Mouse (Mus musculus) heart, embryonic 12.5 days (tissue): ENCODE measurements at regions not wholly inside any gene's neighbourhood (a gene's known extent, or its start where the extent isn't known, plus 50 kb on each side); places are given as distances from the start of the nearest gene placed in this dataset.

ENCODE experiments used
- ATAC-seq: fragments of 200-750 bp; cut with Nextera tagmentation; 2 replicates; pipeline ENCODE4 v1.8.0; 2017; ENCODE audit warnings: moderate TSS enrichment, moderate library complexity; ENCODE audit not compliant: insufficient number of reproducible peaks, low FRiP score
- H3K27ac ChIP-seq: fragments of 300-500 bp; sonication (generic); 2 replicates; pipeline ENCODE4 v1.5.1; 2016; ENCODE audit warnings: mild to moderate bottlenecking, moderate library complexity; ENCODE audit not compliant: poor library complexity, severe bottlenecking
- H3K27me3 ChIP-seq: fragments of 300-500 bp; sonication (generic); replicated peaks from 2 replicates; pipeline ENCODE4 v1.6.1; 2016; ENCODE audit warnings: mild to moderate bottlenecking, moderate library complexity
- H3K36me3 ChIP-seq: fragments of 300-500 bp; sonication (generic); 2 replicates; pipeline ENCODE4 v1.6.1; 2016; ENCODE audit warnings: mild to moderate bottlenecking, moderate library complexity
- H3K4me1 ChIP-seq: fragments of 300-500 bp; sonication (generic); replicated peaks from 2 replicates; pipeline ENCODE4 v1.6.1; 2016; ENCODE audit warnings: mild to moderate bottlenecking
- H3K4me2 ChIP-seq: fragments of 300-500 bp; sonication (generic); 2 replicates; pipeline ENCODE4 v1.6.1; 2016; ENCODE audit warnings: mild to moderate bottlenecking, moderate library complexity
- H3K4me3 ChIP-seq: fragments of 300-500 bp; sonication (generic); 2 replicates; pipeline ENCODE4 v1.5.1; 2016; ENCODE audit warnings: mild to moderate bottlenecking
- H3K9ac ChIP-seq: fragments of 300-500 bp; sonication (generic); 2 replicates; pipeline ENCODE4 v1.6.1; 2016; ENCODE audit warnings: mild to moderate bottlenecking, moderate library complexity
- H3K9me3 ChIP-seq: fragments of 300-500 bp; sonication (generic); replicated peaks from 2 replicates; pipeline ENCODE4 v1.6.1; 2016; ENCODE audit warnings: mild to moderate bottlenecking, moderate library complexity
- WGBS: fragments of 180-500 bp; shearing (Covaris S2); methylation state at CpG from one replicate; pipeline ENCODE4 v1.1.7; 2016; 5-methylcytosine and 5-hydroxymethylcytosine counted together

DNA sequence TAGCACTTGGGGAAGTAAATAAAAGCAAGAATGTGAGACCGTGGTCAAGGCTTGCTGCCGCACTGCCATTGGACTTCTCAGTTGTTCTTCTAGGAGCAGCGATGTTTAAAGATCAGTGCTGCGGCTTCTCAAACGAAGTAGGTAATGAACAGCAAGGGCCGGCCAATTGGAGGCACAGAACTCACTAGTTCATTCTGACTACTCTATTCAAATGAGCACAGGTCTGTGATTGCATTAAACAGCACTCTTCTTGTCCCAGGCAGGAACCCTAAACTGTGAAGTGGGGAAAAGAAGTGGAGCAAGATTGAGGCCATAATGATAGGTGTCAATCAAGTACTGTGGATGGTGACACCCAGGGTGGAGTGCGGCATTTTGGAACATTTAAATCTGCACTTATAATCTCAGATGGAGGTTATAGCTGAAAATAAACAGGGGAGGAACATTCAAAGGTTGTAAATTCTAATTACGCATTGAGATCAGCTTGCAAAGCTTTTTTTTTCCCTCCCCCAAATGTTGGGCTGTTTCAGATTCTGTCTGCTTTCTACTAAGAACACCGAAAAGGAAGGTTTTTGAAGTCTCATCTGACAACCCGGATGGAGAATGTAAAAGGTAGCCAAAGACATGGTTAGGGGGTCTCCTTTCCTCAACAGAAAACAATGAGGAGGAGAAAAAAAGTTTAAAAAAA, 438.5 kb upstream of the Pou3f3 start:
- no peaks in the 10 kb centered on the region for H3K27me3 ChIP-seq
- H3K4me3 ChIP-seq, result no peak overlapping the region
- H3K9ac ChIP-seq, result no peak overlapping the region
- ATAC-seq, result no peak
- no peaks in the 10 kb centered on the region for H3K9me3 ChIP-seq
- H3K36me3 ChIP-seq, result no peaks in the 10 kb centered on the region
- H3K4me2 ChIP-seq, result no peak overlapping the region
- no peak overlapping the region for H3K27ac ChIP-seq
- peaks cover 12% of the 10 kb centered on the region for H3K4me1 ChIP-seq
- 86% methylated on average over 10 of the region's 10 CpGs for whole genome bisulfite sequencing

DNA sequence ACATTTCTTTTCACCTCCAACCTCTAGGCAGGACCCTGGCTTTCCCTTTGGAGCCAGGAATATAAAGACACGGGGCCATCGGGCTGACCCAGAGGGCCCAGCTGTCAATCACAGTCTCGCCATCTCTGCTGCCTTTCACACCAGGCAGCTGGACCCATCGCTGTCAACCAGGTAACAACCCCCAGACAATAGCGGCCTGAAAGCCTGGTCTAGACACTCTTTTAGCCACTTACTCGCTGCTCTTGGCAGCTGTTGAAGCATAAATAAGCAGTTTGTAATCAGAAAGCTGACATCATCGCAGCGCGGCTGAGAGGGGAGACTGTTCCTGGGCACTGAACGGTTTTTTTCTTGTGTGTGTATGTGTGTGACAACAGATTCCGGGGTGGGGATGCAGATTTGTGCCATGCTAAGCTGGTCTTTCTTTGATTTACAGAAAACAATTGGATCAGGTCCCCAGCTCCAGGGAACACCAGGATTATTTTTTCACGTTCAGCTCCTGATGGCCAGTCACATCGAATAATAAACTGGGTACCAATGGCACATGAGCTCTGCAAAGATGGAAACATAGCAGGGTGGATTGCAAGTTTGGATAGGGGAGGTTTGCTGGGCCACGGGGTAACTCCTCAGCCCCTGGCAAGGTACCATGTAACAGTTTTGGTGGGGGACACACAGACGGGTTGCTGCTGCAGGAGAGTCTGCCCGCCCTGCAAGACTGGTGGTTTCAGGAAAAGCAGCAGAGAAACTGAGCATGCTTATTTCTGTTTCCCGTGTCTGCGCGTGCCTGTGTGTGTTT, 437.6 kb upstream of the Pou3f3 start:
- WGBS, result 35% methylated on average over 19 of the region's 19 CpGs
- Histone ChIP-seq H3K27me3 (no peaks in the 10 kb centered on the region), H3K36me3 (no peaks in the 10 kb centered on the region), H3K27ac (no peak overlapping the region), H3K9me3 (no peaks in the 10 kb centered on the region), H3K4me3 (peak overlapping the region; percentile 9), H3K4me2 (peak overlapping the region; percentile 54), H3K4me1 (peaks cover 12% of the 10 kb centered on the region), H3K9ac (peak overlapping the region; percentile 24; the same call in 1 of the 2 replicates)
- ATAC-seq, result no peak

DNA sequence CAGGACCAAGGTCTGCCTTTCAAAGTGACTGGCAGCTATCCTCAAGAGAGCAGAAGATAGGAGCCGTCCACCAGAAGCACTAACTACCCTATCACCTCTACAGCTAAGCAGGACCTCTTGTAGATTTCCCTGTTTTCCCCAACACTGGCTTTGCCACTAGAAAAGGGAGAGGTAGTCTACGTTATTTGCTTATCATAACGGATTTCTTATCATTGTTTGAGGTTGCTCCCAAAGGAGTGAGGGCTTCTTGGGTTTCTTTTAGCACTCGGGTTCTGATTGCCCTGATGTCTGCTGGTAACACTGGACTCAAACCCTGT, 437.0 kb upstream of the Pou3f3 start:
- Histone ChIP-seq H3K9me3 (no peaks in the 10 kb centered on the region), H3K27ac (no peak overlapping the region), H3K4me1 (peaks cover 12% of the 10 kb centered on the region), H3K27me3 (no peaks in the 10 kb centered on the region), H3K36me3 (no peaks in the 10 kb centered on the region), H3K9ac (no peak overlapping the region), H3K4me2 (no peak overlapping the region; the same call in 1 of the 2 replicates), H3K4me3 (no peak overlapping the region)
- no peak for ATAC-seq
- 21% methylated on average over 4 of the region's 4 CpGs for WGBS

DNA sequence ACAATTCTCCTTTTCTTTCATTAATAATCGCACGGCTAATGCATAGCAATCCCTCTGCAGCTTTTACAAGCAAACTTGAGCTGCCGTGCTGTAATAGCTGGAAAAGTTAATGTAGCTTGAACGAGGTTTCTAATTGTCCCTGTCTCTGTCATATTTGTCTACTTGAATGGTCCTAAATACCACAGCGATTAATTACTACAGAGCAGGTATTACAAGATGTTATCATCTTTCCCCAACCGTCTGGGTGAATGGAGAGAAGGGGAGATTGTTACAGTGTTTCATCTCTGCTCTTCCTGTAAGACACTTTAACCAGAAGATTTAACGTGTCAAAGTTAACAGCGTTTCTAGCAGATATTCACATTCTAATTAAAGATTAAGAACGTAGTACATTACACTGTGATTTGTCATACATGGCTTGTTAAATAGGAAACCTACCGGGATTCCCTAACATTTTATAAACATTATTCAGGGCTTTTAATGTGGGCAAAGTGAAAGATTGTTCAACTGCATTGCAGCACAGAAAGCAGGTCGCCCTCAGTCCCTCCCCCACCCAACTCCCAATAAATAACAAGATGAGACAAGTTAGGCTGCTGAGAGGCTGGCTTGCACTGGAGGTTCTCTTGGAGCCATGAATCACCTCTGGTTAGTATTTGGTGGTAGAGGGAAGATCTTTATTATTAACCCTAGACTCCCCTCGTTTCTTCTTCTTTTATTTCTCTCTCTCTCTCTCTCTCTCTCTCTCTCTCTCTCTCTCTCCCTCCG, 436.2 kb upstream of the Pou3f3 start:
- Histone ChIP-seq H3K4me2 (no peak overlapping the region), H3K36me3 (no peaks in the 10 kb centered on the region), H3K4me1 (peaks cover 12% of the 10 kb centered on the region), H3K9ac (no peak overlapping the region), H3K27ac (no peak overlapping the region), H3K27me3 (no peaks in the 10 kb centered on the region), H3K9me3 (no peaks in the 10 kb centered on the region), H3K4me3 (no peak overlapping the region)
- ATAC-seq, result no peak
- WGBS, result 57% methylated on average over 13 of the region's 13 CpGs

DNA sequence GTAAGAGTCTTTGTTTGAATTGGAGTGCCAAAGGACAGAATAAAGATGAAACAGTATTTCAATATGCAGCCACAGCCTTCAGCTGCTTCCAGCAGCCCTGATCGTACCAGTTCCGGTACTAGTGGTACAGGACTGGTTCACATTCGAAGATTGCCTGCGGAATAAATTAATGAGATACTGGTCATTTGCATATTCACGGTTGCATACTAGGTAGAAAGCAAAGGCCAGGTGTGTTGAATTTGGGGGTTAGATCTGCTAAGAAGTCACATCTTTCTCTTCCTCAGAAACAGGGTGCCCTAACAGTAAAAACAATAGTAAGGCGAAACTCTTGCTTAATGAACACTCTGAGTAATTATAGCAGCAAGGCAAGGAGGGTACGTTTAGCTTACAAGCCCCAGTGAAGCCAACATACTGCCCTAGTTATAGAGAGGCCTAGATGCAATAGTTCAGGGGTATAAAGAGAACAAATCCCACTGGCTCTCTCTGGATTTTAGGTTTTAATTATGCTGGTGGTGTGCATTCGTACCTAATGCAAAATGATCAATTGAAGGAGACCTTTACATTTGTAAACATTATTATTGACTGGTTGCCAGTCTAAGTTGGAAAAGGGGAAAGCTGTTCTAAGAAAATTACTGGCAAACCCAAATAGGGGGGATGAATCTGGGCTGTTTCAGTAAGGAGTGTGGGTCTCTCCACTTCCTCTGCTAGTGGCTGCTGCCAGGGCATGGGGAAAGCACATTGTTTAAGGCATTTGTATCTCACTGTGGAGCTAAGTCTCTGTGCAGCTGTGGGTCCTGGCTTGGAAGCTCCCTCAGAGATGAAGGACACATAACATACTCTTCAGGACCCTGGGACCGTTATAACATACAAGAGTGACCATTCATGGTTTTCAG, 435.3 kb upstream of the Pou3f3 start:
- Histone ChIP-seq H3K27ac (no peak overlapping the region), H3K9ac (no peak overlapping the region), H3K4me1 (peaks cover 12% of the 10 kb centered on the region), H3K36me3 (no peaks in the 10 kb centered on the region), H3K9me3 (no peaks in the 10 kb centered on the region), H3K27me3 (no peaks in the 10 kb centered on the region), H3K4me2 (no peak overlapping the region), H3K4me3 (no peak overlapping the region)
- ATAC-seq, result no peak
- 71% methylated on average over 9 of the region's 9 CpGs for WGBS

DNA sequence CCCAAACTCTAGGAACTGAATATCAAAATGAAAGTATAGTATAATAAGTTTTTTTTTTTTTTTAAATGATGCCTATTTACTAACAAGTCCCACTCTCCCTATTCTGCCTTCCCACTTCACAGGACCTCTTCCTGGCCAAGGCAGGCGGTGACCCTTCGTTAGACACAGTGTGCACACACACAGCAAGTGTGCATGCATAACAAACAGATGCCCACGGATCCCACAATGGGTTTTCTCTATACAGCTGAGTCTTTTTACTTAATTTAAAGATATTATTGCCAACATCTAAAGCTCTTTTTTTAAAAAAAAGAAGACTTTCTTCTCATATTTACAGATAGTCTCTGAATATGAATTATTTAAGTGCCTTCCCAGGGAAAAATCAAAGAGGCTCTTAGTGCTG, 434.5 kb upstream of the Pou3f3 start:
- 78% methylated on average over 3 of the region's 3 CpGs for WGBS
- no peak for ATAC-seq
- no peaks in the 10 kb centered on the region for H3K36me3 ChIP-seq

DNA sequence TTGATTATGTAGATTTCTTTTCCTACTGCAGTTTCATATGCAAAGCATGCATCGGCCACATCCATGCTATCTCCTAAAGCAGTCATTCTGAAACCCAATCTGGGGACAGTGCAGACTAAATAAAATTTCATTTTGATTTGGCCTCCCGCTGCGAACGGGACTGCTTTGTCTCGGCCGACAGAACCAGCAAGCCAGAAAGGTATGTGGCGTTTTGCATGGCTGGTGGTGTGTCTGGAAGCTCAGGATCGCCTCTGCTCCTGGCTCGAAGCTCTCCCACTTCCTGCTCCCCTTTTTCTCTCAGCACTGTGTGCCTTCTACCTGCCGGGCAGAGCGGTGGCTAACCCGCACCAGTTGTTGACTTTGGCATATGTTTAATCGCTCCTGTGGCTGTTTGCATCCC, 433.8 kb upstream of the Pou3f3 start:
- no peak overlapping the region for H3K9ac ChIP-seq
- peak overlapping the region; percentile 57 for H3K4me2 ChIP-seq
- no peaks in the 10 kb centered on the region for H3K9me3 ChIP-seq
- peak overlapping the region; percentile 21 for H3K4me3 ChIP-seq
- 9% methylated on average over 13 of the region's 13 CpGs for WGBS
- peaks cover 12% of the 10 kb centered on the region for H3K4me1 ChIP-seq
- no peaks in the 10 kb centered on the region for H3K27me3 ChIP-seq
- H3K36me3 ChIP-seq, result no peaks in the 10 kb centered on the region
- no peak overlapping the region for H3K27ac ChIP-seq
- ATAC-seq, result no peak

More for the DNA sequence above, 434.5 kb upstream of the Pou3f3 start:
- Histone ChIP-seq H3K9me3 (no peaks in the 10 kb centered on the region), H3K9ac (no peak overlapping the region), H3K4me1 (peaks cover 12% of the 10 kb centered on the region), H3K27ac (no peak overlapping the region), H3K4me3 (no peak overlapping the region), H3K4me2 (no peak overlapping the region), H3K27me3 (no peaks in the 10 kb centered on the region)

DNA sequence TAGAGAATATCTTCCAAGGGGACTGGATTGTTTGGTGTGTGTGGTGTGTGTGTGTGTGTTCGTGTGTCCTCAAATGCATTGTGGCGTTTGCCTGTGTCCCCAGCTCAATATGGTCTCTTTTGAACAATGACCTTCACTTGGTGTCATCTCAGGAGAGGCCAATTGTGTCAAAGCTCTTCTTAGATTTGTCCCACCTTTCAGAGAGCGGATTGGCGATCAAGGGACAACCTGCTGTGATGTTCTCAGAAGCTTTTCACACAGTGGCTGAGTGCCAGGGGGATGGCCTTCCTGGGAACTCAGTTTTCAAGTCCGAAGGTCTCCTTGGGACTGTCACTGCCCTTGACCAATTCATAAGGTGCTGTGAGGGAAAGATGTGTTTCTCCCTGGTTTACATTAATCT, 433.0 kb upstream of the Pou3f3 start:
- Histone ChIP-seq H3K36me3 (no peaks in the 10 kb centered on the region), H3K4me1 (peaks cover 11% of the 10 kb centered on the region), H3K27me3 (no peaks in the 10 kb centered on the region), H3K4me3 (no peak overlapping the region), H3K9me3 (no peaks in the 10 kb centered on the region), H3K4me2 (no peak overlapping the region), H3K27ac (no peak overlapping the region), H3K9ac (no peak overlapping the region)
- no peak for ATAC-seq
- WGBS, result 65% methylated on average over 5 of the region's 5 CpGs

DNA sequence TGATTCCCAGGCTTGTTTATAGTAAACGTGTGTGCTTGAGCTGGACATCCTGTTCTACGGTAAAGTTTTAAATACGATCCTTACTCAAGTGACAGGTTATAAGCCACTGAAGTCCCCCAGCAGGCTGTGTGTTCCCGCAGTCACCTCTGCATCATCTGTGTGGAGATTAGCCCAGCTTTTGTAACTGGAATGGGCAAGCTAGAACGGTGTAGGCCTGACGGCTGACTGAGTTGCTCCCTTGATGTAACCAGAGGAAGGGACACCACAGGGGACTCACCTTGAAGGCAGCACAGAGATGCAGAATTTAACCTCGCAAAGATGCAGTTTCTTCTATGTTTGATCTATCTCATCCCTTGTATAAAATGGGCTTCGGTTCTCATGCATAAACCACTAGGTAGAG, 418.4 kb upstream of the Pou3f3 start:
- no peak for ATAC-seq
- 65% methylated on average over 8 of the region's 8 CpGs for WGBS
- H3K9me3 ChIP-seq, result no peaks in the 10 kb centered on the region
- H3K36me3 ChIP-seq, result no peaks in the 10 kb centered on the region
- no peaks in the 10 kb centered on the region for H3K27me3 ChIP-seq
- no peaks in the 10 kb centered on the region for H3K4me1 ChIP-seq
- no peak overlapping the region for H3K4me2 ChIP-seq
- H3K27ac ChIP-seq, result no peak overlapping the region
- no peak overlapping the region for H3K4me3 ChIP-seq
- no peak overlapping the region for H3K9ac ChIP-seq

DNA sequence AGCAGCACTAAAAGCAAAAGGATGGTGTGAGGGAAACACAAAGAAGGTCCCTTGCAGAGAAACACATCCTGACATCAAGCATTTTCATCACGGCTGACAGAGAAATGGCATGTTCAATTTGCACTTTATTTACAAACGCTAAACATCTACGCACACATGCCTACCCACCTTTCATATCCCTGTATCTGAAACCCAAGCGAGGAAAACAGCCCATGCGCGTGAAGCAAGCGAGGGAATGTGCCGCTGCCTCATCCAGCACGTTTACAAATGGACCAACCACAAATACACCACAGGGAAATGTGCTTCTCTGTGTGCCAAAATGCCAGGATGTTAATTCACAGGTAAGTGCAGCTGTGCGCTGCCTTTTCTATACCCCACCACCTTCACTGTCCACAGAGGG, 399.7 kb upstream of the Pou3f3 start:
- Histone ChIP-seq H3K4me2 (no peak overlapping the region), H3K9ac (no peak overlapping the region), H3K4me3 (no peak overlapping the region), H3K4me1 (no peaks in the 10 kb centered on the region), H3K36me3 (no peaks in the 10 kb centered on the region), H3K27me3 (no peaks in the 10 kb centered on the region), H3K9me3 (no peaks in the 10 kb centered on the region), H3K27ac (no peak overlapping the region)
- WGBS, result 80% methylated on average over 10 of the region's 10 CpGs
- ATAC-seq, result no peak

DNA sequence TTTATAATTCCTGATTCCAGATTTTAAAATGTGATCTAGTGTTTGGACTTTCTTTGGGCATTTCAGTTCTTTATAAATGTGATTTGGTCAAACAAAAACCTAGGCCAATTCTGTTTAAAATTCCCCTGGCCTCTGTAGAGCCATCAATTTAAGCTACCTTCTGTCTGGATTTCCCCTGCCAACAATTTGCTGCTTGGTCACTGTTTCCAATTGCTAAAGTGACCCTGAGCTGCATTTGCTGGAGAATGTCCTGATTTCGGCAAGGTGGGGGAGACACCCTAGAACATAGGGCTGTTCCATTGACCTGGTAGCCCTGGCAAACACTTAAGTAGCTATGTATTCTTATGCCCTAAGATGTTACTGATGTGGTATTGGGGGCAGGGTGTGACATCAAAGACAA, 386.3 kb upstream of the Pou3f3 start:
- no peaks in the 10 kb centered on the region for H3K9me3 ChIP-seq
- H3K4me2 ChIP-seq, result no peak overlapping the region
- no peaks in the 10 kb centered on the region for H3K4me1 ChIP-seq
- no peak for ATAC-seq
- no peak overlapping the region for H3K4me3 ChIP-seq
- H3K9ac ChIP-seq, result no peak overlapping the region
- no peaks in the 10 kb centered on the region for H3K27me3 ChIP-seq
- H3K27ac ChIP-seq, result no peak overlapping the region
- 87% methylated on average over 1 of the region's 1 CpGs for WGBS
- no peaks in the 10 kb centered on the region for H3K36me3 ChIP-seq
